Mouse (Mus musculus) layer of hippocampus, adult 9-10 months (tissue): Measurements from ENCODE around the gene Mbtd1.

Experiments
- DNase-seq: peaks from one replicate; pipeline ENCODE4 v3.0.0; 2022; ENCODE audit warnings: low spot score

Mbtd1 gene

DNA sequence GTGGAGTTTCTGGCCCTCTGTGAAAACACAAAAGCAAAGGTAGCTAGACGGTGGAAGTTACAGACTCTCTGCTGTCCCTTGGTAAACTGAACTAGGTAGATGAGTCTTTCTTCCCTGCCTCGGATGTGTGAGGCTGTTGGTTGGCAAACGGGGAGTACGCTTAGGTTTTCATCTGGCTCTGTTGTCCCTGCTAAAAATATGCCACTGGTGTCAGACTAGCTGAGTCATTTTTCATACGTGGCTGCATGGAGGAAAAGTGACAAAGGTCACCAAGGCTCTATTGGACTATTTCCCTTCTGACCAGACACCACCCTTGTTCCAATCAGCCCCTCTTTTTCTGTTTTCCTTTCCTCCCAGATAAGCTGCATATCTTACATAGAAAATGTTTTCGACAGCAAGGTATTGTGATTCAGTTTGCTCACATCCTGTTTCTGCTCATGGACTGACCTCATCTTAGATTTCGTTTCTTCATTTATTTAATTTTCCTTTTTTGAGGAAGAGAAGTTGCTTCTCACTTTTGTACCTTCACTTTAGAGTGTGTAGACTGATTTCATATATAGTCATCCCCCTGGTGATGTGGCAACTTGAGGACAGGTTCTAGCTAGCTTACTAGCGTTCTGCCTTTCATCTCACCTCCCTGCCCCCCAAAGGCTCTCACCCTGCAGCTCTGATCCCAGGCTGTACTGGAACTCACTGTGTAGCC lies 102.1 kb downstream of the Mbtd1 start:
- no peak for DNase-seq

DNA sequence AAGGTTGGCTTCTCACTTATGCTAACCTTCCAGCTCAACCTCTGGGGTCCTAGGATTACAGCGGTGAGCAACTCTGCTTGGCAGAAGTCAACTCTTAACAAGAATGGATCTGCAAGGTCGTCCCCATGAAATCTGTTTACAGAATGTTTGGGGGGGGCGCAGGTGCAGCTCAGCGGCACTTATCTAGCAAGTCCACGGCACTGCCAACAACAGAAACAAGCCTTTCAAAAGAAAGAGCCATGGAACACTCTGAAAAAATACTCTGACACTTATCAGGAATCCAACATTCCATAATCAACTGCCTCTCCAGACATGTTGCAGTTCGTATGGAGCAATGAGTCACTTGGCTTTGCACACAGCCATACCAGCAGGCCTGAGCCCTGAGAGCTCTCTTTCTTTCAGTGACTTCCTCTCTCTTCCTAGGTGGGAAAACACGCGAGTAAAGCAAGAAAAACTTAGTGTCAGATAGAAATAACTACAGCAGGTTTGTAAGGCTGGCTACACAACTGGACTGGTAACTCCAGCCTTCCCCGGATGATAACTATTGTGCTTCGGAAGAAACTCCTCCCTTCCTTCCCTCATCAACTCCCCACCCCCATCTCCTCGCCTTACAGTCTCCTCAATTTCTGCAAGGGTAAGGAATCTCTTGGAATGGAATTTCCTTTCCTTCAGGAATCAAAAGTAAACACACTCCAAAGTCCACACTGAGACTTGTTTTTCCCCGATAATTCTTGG lies 102.8 kb downstream of the Mbtd1 start:
- no peak for DNase-seq

DNA sequence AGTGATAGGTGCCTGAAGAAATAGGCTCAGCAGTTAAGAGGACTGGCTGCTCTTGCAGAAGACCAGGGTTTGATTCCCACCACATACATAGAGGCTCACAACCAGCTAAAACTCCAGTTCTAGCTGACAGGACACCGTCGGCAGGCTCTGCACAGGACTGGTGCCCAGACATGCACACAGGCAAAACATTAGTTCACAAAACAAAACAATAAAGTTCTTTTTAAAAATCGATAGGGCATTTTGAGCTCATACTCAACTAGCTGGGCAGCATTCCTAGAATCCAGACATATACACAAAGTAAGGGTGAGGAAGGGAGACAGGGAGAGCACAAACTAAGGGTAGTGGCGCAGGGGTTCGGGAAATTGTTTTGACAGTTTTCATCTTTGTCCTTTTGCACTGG lies 108.9 kb downstream of the Mbtd1 start:
- no peak for DNase-seq

DNA sequence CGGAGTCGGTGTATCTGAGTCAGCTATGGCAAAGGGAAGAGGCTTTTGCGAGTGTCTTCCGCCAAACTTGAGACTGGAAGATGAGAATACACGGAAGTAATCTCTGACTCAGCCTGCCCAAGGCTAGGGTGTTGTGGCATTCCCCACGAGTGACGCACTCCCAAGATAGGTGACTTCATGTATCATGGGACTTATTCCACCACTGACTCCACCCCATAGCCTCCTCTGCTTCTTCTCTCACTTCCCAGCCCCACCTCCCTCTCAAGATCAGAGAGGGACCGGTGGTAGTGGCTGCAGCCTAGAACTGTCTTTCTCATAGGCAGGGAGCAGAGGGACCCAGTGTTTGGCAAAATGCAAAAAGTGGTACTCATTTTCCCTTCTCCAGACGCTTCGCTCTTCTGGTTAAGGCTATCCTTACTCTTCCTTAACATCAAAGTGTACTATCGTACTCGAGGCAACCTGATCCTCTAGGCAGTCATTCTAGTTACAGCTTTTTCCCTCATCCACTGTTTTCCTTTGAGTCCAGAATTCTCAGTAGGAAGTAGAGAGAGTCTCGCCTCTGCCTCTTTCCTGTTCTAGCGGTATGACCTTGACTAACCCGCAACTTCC lies 109.6 kb downstream of the Mbtd1 start:
- DNase-seq: peak; percentile 72

DNA sequence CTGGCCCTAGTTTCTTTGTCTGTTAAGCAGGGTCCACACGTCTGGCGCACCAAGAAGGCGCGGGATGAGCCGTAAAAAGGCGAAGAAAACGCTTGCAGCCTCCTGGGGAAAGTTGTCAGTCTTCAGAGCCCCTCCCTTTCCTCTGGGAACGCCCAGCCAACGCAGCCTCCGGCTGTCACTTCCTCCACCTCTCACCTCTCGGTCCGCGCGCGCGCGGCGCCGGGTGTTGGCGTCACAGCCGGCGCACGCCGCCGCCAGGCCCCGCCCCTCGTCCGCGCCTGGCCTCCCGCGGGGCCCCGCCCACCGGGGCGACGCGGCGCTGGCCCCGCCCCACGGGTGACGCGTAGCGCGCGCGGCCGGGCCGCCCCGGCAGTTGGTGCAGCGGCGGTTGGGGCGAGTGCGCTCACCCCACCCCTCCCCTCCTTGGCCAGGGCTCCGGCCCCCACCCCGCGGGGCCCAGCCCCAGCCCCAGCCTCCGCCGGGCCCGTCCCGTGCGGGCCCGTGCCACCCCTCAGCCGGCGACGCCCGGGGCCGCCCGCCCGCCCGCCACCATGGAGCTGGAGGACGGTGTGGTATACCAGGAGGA lies 110.2 kb downstream of the Mbtd1 start, which contains the start of gene Spag9:
Spag9 (plus strand) TSS at position 372 of the 586 bp plus-strand sequence.
- peak; percentile 67 for DNase-seq
